Mouse (Mus musculus) effector memory CD4-positive, alpha-beta T cell, adult 5 months (primary cell): ENCODE data around the gene Casp8. TPM values are rescaled to one million over a fixed set of nuclear protein-coding genes. Genes with fewer than 3 reads are reported as not detected.

Source experiments
- polyA plus RNA-seq: library from polyadenylated mRNA; unstranded; fragments of 100-300 nt; shearing (Covaris generic); gene quantifications from one replicate; pipeline ENCODE4 v1.2.1, GENCODE M21; 2017

Casp8 gene
- polyA plus RNA-seq: 85.4 TPM

DNA sequence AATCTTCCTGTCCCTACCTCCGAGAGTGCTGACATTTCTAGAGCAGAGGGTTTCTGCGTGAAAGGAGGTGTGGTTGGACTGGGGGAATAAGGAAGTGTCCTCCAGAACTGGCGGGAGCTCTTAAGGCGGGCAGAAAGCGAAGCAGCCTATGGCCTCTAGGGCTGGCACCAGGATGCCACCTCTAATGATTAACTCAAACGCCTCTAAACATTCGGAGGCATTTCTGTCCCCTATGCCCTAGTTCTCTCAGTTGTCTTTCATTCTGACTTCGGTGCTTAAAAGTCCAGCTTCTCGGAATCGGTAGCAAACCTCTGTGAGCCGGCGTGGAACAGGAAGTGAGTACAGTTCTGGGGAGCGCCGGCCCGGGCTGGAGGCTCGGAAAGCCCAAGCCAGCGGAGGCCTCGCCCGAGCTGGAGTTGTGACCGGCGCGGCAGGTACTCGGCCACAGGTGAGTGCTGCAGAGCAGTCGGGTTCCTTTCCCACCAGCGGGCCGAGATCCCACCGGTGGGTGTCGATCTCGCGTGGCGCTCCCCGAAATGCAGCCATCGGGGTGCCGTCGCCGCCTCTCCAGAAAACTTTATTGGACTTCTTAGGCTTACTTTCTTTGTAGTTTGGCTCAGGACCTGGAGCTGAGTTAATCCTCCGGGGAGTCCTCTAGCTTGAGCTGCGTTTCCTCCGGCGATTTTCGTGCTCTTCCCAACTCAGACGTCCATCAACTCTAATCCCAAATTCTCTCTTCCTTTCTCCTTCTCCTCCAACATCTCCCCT, at the start of gene Casp8:
Casp8 (plus strand) TSS at position 84 of the 768 bp plus-strand sequence.

Other genes with a start within 250 kb of the Casp8 start
- gene Fam126b, start 209.1 kb upstream of the Casp8 start, polyA plus RNA-seq: 8.3 TPM
- gene Ndufb3, start 209.0 kb upstream of the Casp8 start, polyA plus RNA-seq: 66.2 TPM
- gene Als2cr12, start 99.4 kb upstream of the Casp8 start, polyA plus RNA-seq: not detected
- gene Cflar, start 83.9 kb upstream of the Casp8 start, polyA plus RNA-seq: 112 TPM
- 32.2 TPM for gene Trak2, start 178.1 kb downstream of the Casp8 start, polyA plus RNA-seq
- gene Stradb, start 178.1 kb downstream of the Casp8 start, polyA plus RNA-seq: 12.5 TPM